In genomic region chr19:37559286-37560079, GRCm38 (mm10) we compare ENCODE assay signal across 8 mouse cellular contexts. TPM values are rescaled to one million over a fixed set of nuclear protein-coding genes. Genes with fewer than 3 reads are reported as not detected.
DNase-seq lines count a peak whose midpoint lies in the region; ATAC-seq and TF ChIP-seq lines count a peak whose summit lies in the region.

No protein-coding gene starts in this region.

- ATAC-seq in hindbrain, embryonic 13.5 days (ENCODE audit: low FRiP score): peak; percentile 59; the same call in 1 of the 2 replicates
- peak; percentile 41; the same call in 1 of the 2 replicates for ATAC-seq in neural tube, embryonic 14.5 days (ENCODE audit: low read depth)

- H3K27ac ChIP-seq in layer of hippocampus, adult 2 months: no peak overlapping the region
- no peak overlapping the region for H3K27ac ChIP-seq in hindbrain, embryonic 13.5 days
- H3K27ac ChIP-seq in neural tube, embryonic 14.5 days (ENCODE audit: low read depth, low read length): no peak overlapping the region

- peak; percentile 72 for TF ChIP-seq CTCF in layer of hippocampus, adult 2 months (conservative IDR thresholded peaks at IDR 0.05)
- peak; percentile 54; the same call in 1 of the 2 replicates for TF ChIP-seq CTCF in brain, embryonic 14.5 days (IDR thresholded peaks at IDR 0.05; ENCODE audit: borderline replicate concordance, extremely low read depth, insufficient read depth, insufficient read length)

- H3K4me1 ChIP-seq in hindbrain, embryonic 13.5 days (replicated peaks): peaks cover 13% of the 10 kb centered on the region
- H3K4me1 ChIP-seq in neural tube, embryonic 14.5 days (ENCODE audit: control insufficient read depth, insufficient read depth, low read length): peaks cover 8% of the 10 kb centered on the region; the same call in 1 of the 2 replicates

- H3K9ac ChIP-seq in hindbrain, embryonic 13.5 days: peak overlapping the region; percentile 53; the same call in 1 of the 2 replicates
- no peak overlapping the region for H3K9ac ChIP-seq in neural tube, embryonic 14.5 days (replicated peaks; ENCODE audit: low read depth, low read length)

- 43% methylated on average over 9 of the region's 9 CpGs for WGBS in hindbrain, embryonic 13.5 days
- 47% methylated on average over 9 of the region's 9 CpGs for WGBS in neural tube, embryonic 14.5 days

- no peaks in the 10 kb centered on the region for H3K36me3 ChIP-seq in hindbrain, embryonic 13.5 days
- no peaks in the 10 kb centered on the region for H3K36me3 ChIP-seq in neural tube, embryonic 14.5 days (ENCODE audit: control insufficient read depth, insufficient read depth, low read length)

- no peak overlapping the region for H3K4me3 ChIP-seq in layer of hippocampus, adult 2 months
- H3K4me3 ChIP-seq in hindbrain, embryonic 13.5 days: no peak overlapping the region
- no peak overlapping the region for H3K4me3 ChIP-seq in neural tube, embryonic 14.5 days (ENCODE audit: low read depth, low read length)

- DNase-seq in layer of hippocampus, adult 2 months (ENCODE audit: low spot score in 2 of 2): no peak
- no peak for DNase-seq in layer of hippocampus, adult 8-10 months (ENCODE audit: low spot score in 2 of 2)
- DNase-seq in brain, embryonic 14.5 days (ENCODE audit: low read depth): peak; percentile 74
- DNase-seq in liver: peak; percentile 45
- no peak for DNase-seq in ovary, postnatal 10 days (ENCODE audit: low spot score)
- no peak for DNase-seq in frontal cortex, postnatal 36 days (ENCODE audit: low spot score in 2 of 2)

- H3K27me3 ChIP-seq in hindbrain, embryonic 13.5 days: no peaks in the 10 kb centered on the region
- H3K27me3 ChIP-seq in neural tube, embryonic 14.5 days (ENCODE audit: control insufficient read depth, insufficient read depth, low read length): no peaks in the 10 kb centered on the region

- TF ChIP-seq POLR2A in brain, embryonic 14.5 days (IDR thresholded peaks at IDR 0.05; ENCODE audit: borderline replicate concordance, extremely low read depth, insufficient read depth, insufficient read length, poor library complexity, severe bottlenecking): no peak

- H3K9me3 ChIP-seq in hindbrain, embryonic 13.5 days: no peaks in the 10 kb centered on the region
- no peaks in the 10 kb centered on the region for H3K9me3 ChIP-seq in neural tube, embryonic 14.5 days (ENCODE audit: control insufficient read depth, low read length)

- H3K4me2 ChIP-seq in hindbrain, embryonic 13.5 days: peak overlapping the region; percentile 22
- peak overlapping the region; percentile 7; the same call in 1 of the 2 replicates for H3K4me2 ChIP-seq in neural tube, embryonic 14.5 days (ENCODE audit: low read depth, low read length)

RNA-seq across cellular contexts. Expression of gene Exoc6, which starts 9.3 kb away (rescaled TPM):
- 10 to 100 TPM; 53.3 to 54.7 TPM for total RNA-seq in layer of hippocampus, adult 2 months (2021)
- total RNA-seq in layer of hippocampus, adult 8-10 months (2022): 10 to 100 TPM; 47.4 to 51.6 (median 48.0) TPM
- polyA plus RNA-seq in brain, embryonic 14.5 days (2012; rRNA removed): 11.2 and 11.9 TPM in 2 replicates
- polyA plus RNA-seq in hindbrain, embryonic 13.5 days (2015; fragmentation: Nextera tagmentation; extraction: Ambion mirVana): 15.1 and 15.2 TPM in 2 replicates
- polyA plus RNA-seq in neural tube, embryonic 14.5 days (2014; fragmentation: Nextera tagmentation; extraction: Ambion mirVana): 26.5 and 27.0 TPM in 2 replicates

Comparison
In these comparisons a context has a peak if more than half of its experiments do, and no peak if none do; other contexts are left out.
1. DNase-seq: peak in brain, embryonic 14.5 days (single experiment) and liver (single experiment); none in layer of hippocampus, adult 2 months (0 of 2), layer of hippocampus, adult 8-10 months (0 of 2), ovary, postnatal 10 days (single experiment) and frontal cortex, postnatal 36 days (0 of 2).